Mouse (Mus musculus) liver, adult (tissue): ENCODE results near the gene Tcf12.

Experiments used
- GATA4 ChIP-seq: IDR thresholded peaks from 2 replicates; pipeline ENCODE4 v1.6.1; 2014; ENCODE audit warnings: mild to moderate bottlenecking, low read length; ENCODE audit not compliant: insufficient replicate concordance

Tcf12 gene

GRCm38 (mm10) chr9:71826040-71826525, 285.6 kb downstream of the Tcf12 start:
- TF ChIP-seq GATA4 = no peak

GRCm38 (mm10) chr9:71822003-71822402, 289.7 kb downstream of the Tcf12 start:
- no peak for TF ChIP-seq GATA4

- TF ChIP-seq GATA4 = no peak
These were observed 293.2 kb downstream of the Tcf12 start for GRCm38 (mm10) chr9:71818453-71818852.

- TF ChIP-seq GATA4 = no peak
These were observed 295.6 kb downstream of the Tcf12 start for GRCm38 (mm10) chr9:71816121-71816520.

- TF ChIP-seq GATA4 = no peak
These were observed 298.1 kb downstream of the Tcf12 start for GRCm38 (mm10) chr9:71813565-71813964.

GRCm38 (mm10) chr9:71812914-71813313, 298.8 kb downstream of the Tcf12 start:
- no peak for TF ChIP-seq GATA4

- no peak for TF ChIP-seq GATA4
These were observed 299.3 kb downstream of the Tcf12 start for GRCm38 (mm10) chr9:71812402-71812801.

- TF ChIP-seq GATA4 = no peak
These were observed 300.3 kb downstream of the Tcf12 start for GRCm38 (mm10) chr9:71811404-71811803.

GRCm38 (mm10) chr9:71810723-71811122, 300.9 kb downstream of the Tcf12 start:
- TF ChIP-seq GATA4 = no peak

- TF ChIP-seq GATA4 = no peak
These were observed 302.9 kb downstream of the Tcf12 start for GRCm38 (mm10) chr9:71808640-71809254.

- TF ChIP-seq GATA4 = no peak
These were observed 303.9 kb downstream of the Tcf12 start for GRCm38 (mm10) chr9:71807801-71808200.

GRCm38 (mm10) chr9:71806422-71806805, 305.3 kb downstream of the Tcf12 start:
- TF ChIP-seq GATA4 = no peak

- no peak for TF ChIP-seq GATA4
These were observed 305.8 kb downstream of the Tcf12 start for GRCm38 (mm10) chr9:71805646-71806421.

GRCm38 (mm10) chr9:71804116-71804515, 307.6 kb downstream of the Tcf12 start:
- TF ChIP-seq GATA4 = no peak

GRCm38 (mm10) chr9:71803281-71803680, 308.4 kb downstream of the Tcf12 start:
- TF ChIP-seq GATA4 = no peak

GRCm38 (mm10) chr9:71799598-71799997, 312.1 kb downstream of the Tcf12 start:
- no peak for TF ChIP-seq GATA4
